Mouse (Mus musculus): ENCODE measurements around the gene Srsf7.
"Not testable (repeated sequence)": the region's sequence is repeated elsewhere in the genome, so short reads cannot be mapped to it uniquely, and the experiment has no call there.

Srsf7 gene

GRCm38 (mm10) chr17:80199160-80199778 lies 7.8 kb downstream of the Srsf7 start:
- DNase-seq (ENCODE audit: low spot score in 2 of 2), result no peak

- DNase-seq (ENCODE audit: low spot score in 2 of 2), result no peak
These were observed 14.0 kb downstream of the Srsf7 start for GRCm38 (mm10) chr17:80193075-80193474.

- DNase-seq (ENCODE audit: low spot score in 2 of 2), result no peak
These were observed 23.5 kb downstream of the Srsf7 start for GRCm38 (mm10) chr17:80183615-80184014.

GRCm38 (mm10) chr17:80180468-80180867 lies 26.6 kb downstream of the Srsf7 start:
- no peak for DNase-seq (ENCODE audit: low spot score in 2 of 2)

- peak; percentile 62 to 83 for DNase-seq (ENCODE audit: low spot score in 2 of 2)
These were observed 27.1 kb downstream of the Srsf7 start for GRCm38 (mm10) chr17:80179959-80180358.

GRCm38 (mm10) chr17:80178846-80179245 lies 28.3 kb downstream of the Srsf7 start:
- DNase-seq (ENCODE audit: low spot score in 2 of 2), result not testable (repeated sequence)

- no peak for DNase-seq (ENCODE audit: low spot score in 2 of 2)
These were observed 31.1 kb downstream of the Srsf7 start for GRCm38 (mm10) chr17:80175966-80176365.

GRCm38 (mm10) chr17:80175386-80175739 lies 31.7 kb downstream of the Srsf7 start:
- DNase-seq (ENCODE audit: low spot score in 2 of 2), result no peak

GRCm38 (mm10) chr17:80174699-80175385 lies 32.3 kb downstream of the Srsf7 start:
- no peak for DNase-seq (ENCODE audit: low spot score in 2 of 2)

GRCm38 (mm10) chr17:80174146-80174545 lies 33.0 kb downstream of the Srsf7 start:
- DNase-seq (ENCODE audit: low spot score in 2 of 2), result no peak

- DNase-seq (ENCODE audit: low spot score in 2 of 2), result no peak
These were observed 33.4 kb downstream of the Srsf7 start for GRCm38 (mm10) chr17:80173708-80174107.

GRCm38 (mm10) chr17:80172761-80173160 lies 34.3 kb downstream of the Srsf7 start:
- DNase-seq (ENCODE audit: low spot score in 2 of 2), result no peak

- DNase-seq (ENCODE audit: low spot score in 2 of 2), result no peak
These were observed 35.2 kb downstream of the Srsf7 start for GRCm38 (mm10) chr17:80171948-80172347.

GRCm38 (mm10) chr17:80170951-80171350 lies 36.2 kb downstream of the Srsf7 start:
- DNase-seq (ENCODE audit: low spot score in 2 of 2), result no peak

GRCm38 (mm10) chr17:80169792-80170191 lies 37.3 kb downstream of the Srsf7 start:
- no peak for DNase-seq (ENCODE audit: low spot score in 2 of 2)

- no peak for DNase-seq (ENCODE audit: low spot score in 2 of 2)
These were observed 38.5 kb downstream of the Srsf7 start for GRCm38 (mm10) chr17:80168425-80169182.

GRCm38 (mm10) chr17:80167851-80168251 lies 39.3 kb downstream of the Srsf7 start:
- DNase-seq (ENCODE audit: low spot score in 2 of 2), result no peak

GRCm38 (mm10) chr17:80167436-80167835 lies 39.7 kb downstream of the Srsf7 start:
- no peak for DNase-seq (ENCODE audit: low spot score in 2 of 2)

GRCm38 (mm10) chr17:80166346-80166745 lies 40.8 kb downstream of the Srsf7 start:
- no peak for DNase-seq (ENCODE audit: low spot score in 2 of 2)

- DNase-seq (ENCODE audit: low spot score in 2 of 2), result no peak
These were observed 41.4 kb downstream of the Srsf7 start for GRCm38 (mm10) chr17:80165741-80166140.

GRCm38 (mm10) chr17:80163991-80164390 lies 43.1 kb downstream of the Srsf7 start:
- DNase-seq (ENCODE audit: low spot score in 2 of 2), result no peak

GRCm38 (mm10) chr17:80160454-80160853 lies 46.7 kb downstream of the Srsf7 start:
- DNase-seq (ENCODE audit: low spot score in 2 of 2), result no peak

GRCm38 (mm10) chr17:80157489-80157888 lies 49.6 kb downstream of the Srsf7 start:
- no peak for DNase-seq (ENCODE audit: low spot score in 2 of 2)
